Mouse (Mus musculus) MEL (cell line): ENCODE data around the gene Dock1.

Experiments used
- EP300 ChIP-seq, 2 experiments: IDR thresholded peaks; 2 replicates each; pipeline ENCODE4 v1.6.1; 2011; ENCODE audit warnings: improper control_type of control experiment in 2 of 2, low read length in 2 of 2, low read depth in 1 of 2, mild to moderate bottlenecking in 1 of 2
- HCFC1 ChIP-seq: IDR thresholded peaks from 2 replicates; pipeline ENCODE4 v1.6.1; 2012; ENCODE audit warnings: low read depth, mild to moderate bottlenecking, inconsistent platforms, low read length, improper control_type of control experiment, moderate library complexity
- NELFE ChIP-seq: IDR thresholded peaks from 2 replicates; pipeline ENCODE4 v1.6.1; 2011; ENCODE audit warnings: low read depth, low read length, improper control_type of control experiment
- POLR2A ChIP-seq, 2 experiments: IDR thresholded peaks; 2 replicates each; pipeline ENCODE4 v1.6.1; 2011 to 2012; ENCODE audit warnings: low read length in 2 of 2, mild to moderate bottlenecking in 2 of 2, control low read depth in 1 of 2, improper control_type of control experiment in 1 of 2, low read depth in 1 of 2, moderate library complexity in 1 of 2; ENCODE audit not compliant: control insufficient read depth in 1 of 2, insufficient read depth in 1 of 2, poor library complexity in 1 of 2
- POLR2AphosphoS2 ChIP-seq: IDR thresholded peaks from 2 replicates; pipeline ENCODE4 v1.6.1; 2011; ENCODE audit warnings: low read length, improper control_type of control experiment

DNA sequence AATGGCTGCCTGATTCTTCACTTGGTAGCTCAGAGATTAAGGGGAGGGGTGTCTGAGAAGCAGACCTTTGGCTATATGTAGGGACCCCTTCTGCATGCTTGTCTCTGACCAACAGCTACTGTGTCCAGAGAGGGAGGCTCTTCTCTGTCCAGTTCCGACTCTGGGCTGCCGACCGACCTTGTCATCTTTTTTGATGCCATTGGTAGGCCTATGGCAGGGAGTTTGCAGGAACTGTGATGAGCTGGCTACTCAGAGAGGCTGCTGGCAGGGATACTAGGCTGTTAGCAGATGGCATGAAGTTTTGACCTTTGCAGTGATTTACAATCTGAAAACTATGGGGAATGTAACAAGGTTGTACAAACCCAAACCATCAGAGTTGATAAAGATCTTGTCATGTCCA, 109.3 kb downstream of the Dock1 start:
- TF ChIP-seq POLR2A (IDR thresholded peaks at IDR 0.05; ENCODE audit: control insufficient read depth in 1 of 2, insufficient read depth in 1 of 2, low read depth in 1 of 2, low read length in 2 of 2, poor library complexity in 1 of 2) (no peak), HCFC1 (no peak), POLR2AphosphoS2 (no peak), EP300 (IDR thresholded peaks at IDR 0.05; ENCODE audit: low read depth in 1 of 2, low read length in 2 of 2) (no peak), NELFE (no peak)
